Mouse (Mus musculus) ES-E14 (cell line): Measurements from ENCODE around the gene Dtnb.

ENCODE experiments used
- MAFK ChIP-seq: IDR thresholded peaks from 2 replicates; pipeline ENCODE4 v1.6.1; 2014; ENCODE audit warnings: mild to moderate bottlenecking, low read depth, low read length, inconsistent platforms; ENCODE audit not compliant: insufficient read depth
- ZC3H11A ChIP-seq: IDR thresholded peaks from 2 replicates; pipeline ENCODE4 v1.6.1; 2012; ENCODE audit warnings: low read depth, mild to moderate bottlenecking, inconsistent platforms, low read length, borderline replicate concordance

DNA sequence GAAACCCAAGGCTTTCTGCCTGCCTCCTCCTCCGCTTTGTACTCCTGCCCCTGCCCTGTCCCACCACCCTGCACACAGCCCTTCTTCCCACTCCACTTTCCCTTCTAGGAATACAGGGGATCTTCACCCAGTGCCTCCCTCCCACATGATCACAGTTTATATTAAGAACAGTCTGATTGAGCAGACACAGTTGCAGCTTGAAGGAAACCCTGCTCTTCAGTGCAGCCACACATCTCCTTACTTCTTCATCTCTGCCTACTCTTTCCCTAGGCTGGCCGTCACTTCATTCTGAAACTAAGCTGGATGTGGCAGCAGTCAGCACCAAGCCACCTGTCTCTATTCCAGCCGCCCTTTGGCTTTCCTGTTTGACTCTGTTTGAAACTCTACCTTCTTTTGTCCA, 201.5 kb downstream of the Dtnb start:
- no peak for TF ChIP-seq ZC3H11A
- no peak for TF ChIP-seq MAFK
